21 mouse cellular contexts compared by ENCODE assay signal in the genomic region with DNA sequence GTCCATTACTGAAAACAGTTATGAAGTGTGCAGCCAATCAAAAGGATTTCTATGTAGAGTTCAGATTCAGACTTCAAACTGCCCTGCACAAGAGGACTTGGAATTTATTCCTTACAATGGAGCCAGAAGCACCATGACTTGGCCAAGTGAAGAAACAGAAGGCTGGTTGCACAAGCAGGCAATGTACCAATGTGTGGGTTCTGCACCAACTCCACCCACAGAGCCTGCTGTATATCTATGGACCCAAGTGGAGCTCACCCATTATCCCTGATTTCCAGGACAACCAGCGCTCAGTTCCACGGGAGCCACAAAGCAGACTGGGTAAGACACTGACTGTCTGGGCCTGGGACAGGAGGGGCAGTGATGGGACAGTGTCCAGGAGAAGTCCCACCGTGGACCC. TPM values are rescaled to one million over a fixed set of nuclear protein-coding genes. Genes with fewer than 3 reads are reported as not detected.
"Had no signal": no experiment of that assay in that cellular context is flagged by ENCODE, and none has a peak within 500 bp of the region (broad histone marks: within the 10 kb centered on the region; RNA-seq: fewer than 3 reads in every experiment).

A gene (plus strand): TSS at position 285 of the 400 bp plus-strand sequence.

RNA-seq across cellular contexts. Expression of the gene that starts here (rescaled TPM):
- total RNA-seq: left cerebral cortex, adult 2 months; left cerebral cortex, postnatal 10 days; left cerebral cortex, postnatal 36 days; liver, adult 2 months had no signal
- polyA plus RNA-seq: intestine, embryonic 14.5 days; intestine, postnatal 0 days; kidney, adult 2 months; kidney, embryonic 14.5 days; kidney, postnatal 0 days; large intestine, adult 2 months; limb, embryonic 11.5 days; limb, embryonic 14.5 days; liver, adult 2 months; liver, embryonic 13.5 days; liver, embryonic 16.5 days; lung, embryonic 14.5 days; midbrain, embryonic 12.5 days; midbrain, embryonic 15.5 days; neural tube, embryonic 12.5 days; neural tube, embryonic 15.5 days; stomach, embryonic 15.5 days; thymus, postnatal 0 days had no signal
